10 mouse cellular contexts compared by ENCODE assay signal in the genomic region with DNA sequence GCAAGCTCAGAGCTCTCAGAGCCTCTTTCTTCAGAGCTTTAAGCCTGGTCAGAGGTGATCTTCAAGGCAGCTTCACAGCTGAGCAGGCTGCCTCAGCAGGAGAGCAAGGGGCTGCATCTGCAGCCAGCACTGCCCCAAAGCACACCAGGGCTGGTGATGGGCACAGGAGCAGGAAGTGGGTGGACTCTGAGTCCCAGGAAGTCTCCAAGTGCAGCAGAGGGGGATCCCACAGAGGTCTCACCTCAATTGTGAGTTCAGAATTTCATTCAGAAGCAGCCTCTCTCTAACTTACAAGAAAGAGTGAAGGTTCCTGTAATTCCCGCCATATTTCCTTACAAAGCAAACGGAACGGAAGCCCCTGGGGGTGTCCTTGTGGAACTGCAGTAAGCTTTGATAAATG.
"Had no signal": no experiment of that assay in that cellular context is flagged by ENCODE, and none has a peak within 500 bp of the region (broad histone marks: within the 10 kb centered on the region; RNA-seq: fewer than 3 reads in every experiment).

No protein-coding gene starts in this region.

- DNase-seq: kidney, adult 11 months; kidney, postnatal 10 days; kidney, postnatal 4 days; liver; liver, embryonic 13.5 days; liver, postnatal 0 days; right cerebral cortex, postnatal 4 days; spleen, adult 18-20 months; thymus, postnatal 36 days had no signal

- ATAC-seq: liver, postnatal 0 days; midbrain, embryonic 13.5 days had no signal
